Mouse (Mus musculus): ENCODE measurements at regions not wholly inside any gene's neighbourhood (a gene's known extent, or its start where the extent isn't known, plus 50 kb on each side); places are given as distances from the start of the nearest gene placed in this dataset.

DNA sequence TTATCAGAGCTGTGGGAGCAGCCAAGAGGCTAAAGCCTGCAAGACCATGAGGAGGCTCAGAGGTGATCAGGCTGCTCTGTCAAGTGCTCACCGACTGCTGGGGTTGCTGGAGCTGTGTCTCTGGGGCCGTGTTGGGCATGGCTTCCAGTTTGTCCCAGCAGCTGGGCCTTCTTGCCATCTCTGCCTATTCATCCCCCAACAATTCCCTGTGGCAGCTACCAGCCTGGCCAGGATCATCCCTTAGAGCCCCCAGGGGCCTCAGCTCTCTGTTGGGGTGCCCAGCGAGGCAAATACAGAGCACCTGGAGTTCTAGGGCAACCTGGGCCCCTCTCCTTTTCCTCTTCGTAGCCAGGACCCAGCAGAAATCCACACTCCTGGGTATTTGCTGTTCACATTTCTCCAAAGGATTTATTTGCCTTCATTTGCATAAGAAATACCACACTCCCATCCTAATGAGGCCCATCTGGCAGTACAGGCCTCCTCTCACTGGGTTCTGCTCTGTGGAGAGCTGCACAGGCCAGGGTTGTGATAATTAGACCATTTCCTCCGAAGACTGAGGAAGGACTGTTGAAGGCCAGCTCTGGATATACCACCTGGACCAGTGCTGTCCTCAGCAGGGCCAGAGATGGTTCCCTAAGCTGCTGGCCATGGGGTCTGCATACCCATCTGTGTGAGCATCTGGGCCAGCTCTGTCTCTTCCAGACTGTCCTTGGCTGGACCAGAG, 61.6 kb upstream of the Rufy1 start:
- Histone ChIP-seq H3K27me3 (no peaks in the 10 kb centered on the region), H3K4me1 (no peaks in the 10 kb centered on the region), H3K9me3 (no peaks in the 10 kb centered on the region), H3K4me3 (no peak overlapping the region), H3K27ac (no peak overlapping the region), H3K4me2 (no peak overlapping the region), H3K9ac (no peak overlapping the region), H3K36me3 (no peaks in the 10 kb centered on the region)
- WGBS, result 52% methylated on average over 5 of the region's 5 CpGs
- no peak for ATAC-seq (ENCODE audit: borderline replicate concordance, extremely low read depth, low FRiP score, low TSS enrichment)

DNA sequence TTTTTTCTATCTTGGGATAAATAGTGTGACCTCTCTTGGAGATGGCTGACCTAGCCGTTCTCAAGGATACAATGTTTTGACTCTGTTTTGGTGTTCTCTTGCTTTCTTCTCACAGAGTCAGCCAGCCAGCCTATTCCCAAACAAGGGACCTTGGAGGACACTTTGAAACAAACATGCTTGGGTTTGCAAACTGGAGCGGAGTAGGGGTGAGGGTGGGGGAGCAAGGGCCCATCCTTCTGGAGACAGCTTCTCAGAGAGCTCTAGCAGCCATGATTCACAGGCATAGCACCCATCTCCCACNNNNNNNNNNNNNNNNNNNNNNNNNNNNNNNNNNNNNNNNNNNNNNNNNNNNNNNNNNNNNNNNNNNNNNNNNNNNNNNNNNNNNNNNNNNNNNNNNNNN, 52.9 kb upstream of the Rufy1 start:
- WGBS, result 80% methylated on average over 2 of the region's 2 CpGs
- Histone ChIP-seq H3K9ac (no peak overlapping the region), H3K4me1 (no peaks in the 10 kb centered on the region), H3K36me3 (no peaks in the 10 kb centered on the region), H3K4me2 (no peak overlapping the region), H3K4me3 (no peak overlapping the region), H3K27ac (no peak overlapping the region), H3K9me3 (no peaks in the 10 kb centered on the region), H3K27me3 (no peaks in the 10 kb centered on the region)
- no peak for ATAC-seq (ENCODE audit: borderline replicate concordance, extremely low read depth, low FRiP score, low TSS enrichment)

DNA sequence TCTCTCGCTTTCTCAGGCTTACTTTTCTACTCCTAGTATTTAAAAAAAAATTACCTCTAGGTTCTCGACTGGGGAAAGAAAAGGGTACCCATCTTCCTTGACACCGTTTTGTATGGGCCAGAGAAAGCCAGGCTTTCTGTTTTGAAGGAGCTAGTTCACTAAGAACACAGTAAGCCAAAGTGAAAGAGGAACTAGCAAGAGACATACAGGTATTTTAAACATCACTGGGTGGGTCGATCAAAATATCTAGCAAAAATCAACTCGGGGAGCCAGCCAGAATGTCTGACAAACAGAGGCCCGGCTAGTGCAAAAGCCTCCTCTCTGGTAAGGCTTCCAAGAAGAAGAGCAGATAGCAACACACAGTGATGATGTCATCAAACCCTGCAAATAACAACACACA, 52.2 kb upstream of the Rufy1 start:
- Histone ChIP-seq H3K4me2 (no peak overlapping the region), H3K27me3 (no peaks in the 10 kb centered on the region), H3K4me3 (no peak overlapping the region), H3K27ac (no peak overlapping the region), H3K9ac (no peak overlapping the region), H3K4me1 (no peaks in the 10 kb centered on the region), H3K36me3 (no peaks in the 10 kb centered on the region), H3K9me3 (no peaks in the 10 kb centered on the region)
- ATAC-seq (ENCODE audit: borderline replicate concordance, extremely low read depth, low FRiP score, low TSS enrichment), result no peak
- 86% methylated on average over 6 of the region's 6 CpGs for WGBS

DNA sequence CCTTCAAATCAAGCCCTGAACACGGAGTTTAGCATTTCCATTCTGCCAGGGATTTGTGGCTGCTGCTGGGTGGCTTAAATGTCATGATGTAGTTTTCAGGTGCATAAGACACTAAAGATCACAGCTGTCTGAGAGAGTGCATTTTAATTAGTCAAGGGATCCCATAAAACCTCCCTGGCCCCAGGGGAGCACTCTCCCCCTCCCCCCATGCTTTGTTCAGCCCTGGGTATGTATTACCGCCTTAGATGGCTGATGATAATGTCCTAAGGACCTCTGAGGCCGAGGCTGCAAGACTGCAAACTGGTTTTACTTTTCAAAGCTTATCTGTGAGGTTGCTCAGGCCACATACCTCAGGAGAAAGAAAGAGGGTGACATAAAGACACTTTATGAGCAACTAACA, 51.7 kb upstream of the Rufy1 start:
- no peak for ATAC-seq (ENCODE audit: borderline replicate concordance, extremely low read depth, low FRiP score, low TSS enrichment)
- Histone ChIP-seq H3K9ac (no peak overlapping the region), H3K36me3 (no peaks in the 10 kb centered on the region), H3K27ac (no peak overlapping the region), H3K4me3 (no peak overlapping the region), H3K27me3 (no peaks in the 10 kb centered on the region), H3K4me2 (no peak overlapping the region), H3K4me1 (no peaks in the 10 kb centered on the region), H3K9me3 (no peaks in the 10 kb centered on the region)
- WGBS, result 52% methylated on average over 3 of the region's 3 CpGs
